Mouse (Mus musculus) adipose tissue, adult 10 weeks (tissue): ENCODE results near the gene Tmem252. TPM values are rescaled to one million over a fixed set of nuclear protein-coding genes. Genes with fewer than 3 reads are reported as not detected.

Experiments
- polyA plus RNA-seq: library from polyadenylated mRNA; stranded (reverse); fragments of 350-450 nt; fragmentation: Illumina TruSeq; extraction: RNeasy Lipid Tissue Mini Kit (QIAGEN cat#74804); gene quantifications from one replicate; pipeline ENCODE4 v1.2.3, GENCODE M21; 2014; ENCODE audit warnings: low read depth, low replicate concordance

The Tmem252 gene
- 1.8 TPM for polyA plus RNA-seq

GRCm38 (mm10) chr19:24673762-24674161 is at the start of gene Tmem252:
TSS of gene Tmem252 (plus strand) at chr19:24674008.

Other genes starting within 250 kb of the Tmem252 start
- gene Fam122a, start 196.7 kb upstream of the Tmem252 start, polyA plus RNA-seq = 19.5 TPM
- gene Pip5k1b, start 118.1 kb upstream of the Tmem252 start, polyA plus RNA-seq = 36.2 TPM
- 30.3 TPM for gene Pgm5, start 187.8 kb downstream of the Tmem252 start, polyA plus RNA-seq
- 124 TPM for gene Gm10053, start 201.7 kb downstream of the Tmem252 start, polyA plus RNA-seq
- gene Foxd4, start 227.2 kb downstream of the Tmem252 start, polyA plus RNA-seq = not detected